Mouse (Mus musculus): ENCODE data around the gene Inpp4b.
"Not testable (repeated sequence)": the region's sequence is repeated elsewhere in the genome, so short reads cannot be mapped to it uniquely, and the experiment has no call there.

The Inpp4b gene

DNA sequence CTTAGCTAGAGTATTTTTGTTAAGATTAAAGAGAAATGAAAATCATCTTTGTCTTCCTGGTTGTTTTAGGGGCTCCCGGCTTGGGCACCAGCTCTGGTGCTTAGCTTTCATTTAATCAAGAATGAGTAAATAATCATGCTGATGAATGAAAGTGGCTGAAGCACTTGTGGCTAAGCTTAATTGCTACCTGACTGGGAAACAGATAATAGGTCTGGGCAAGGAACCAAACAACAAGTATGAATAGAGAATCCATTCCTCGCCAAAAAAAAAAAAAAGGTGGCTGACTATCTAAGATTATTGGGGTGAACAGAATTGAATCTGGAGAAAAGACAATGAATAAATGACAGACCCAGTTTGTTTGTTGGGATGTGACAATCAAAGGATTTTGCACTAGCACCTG lies 663.1 kb downstream of the Inpp4b start:
- DNase-seq, result no peak

DNA sequence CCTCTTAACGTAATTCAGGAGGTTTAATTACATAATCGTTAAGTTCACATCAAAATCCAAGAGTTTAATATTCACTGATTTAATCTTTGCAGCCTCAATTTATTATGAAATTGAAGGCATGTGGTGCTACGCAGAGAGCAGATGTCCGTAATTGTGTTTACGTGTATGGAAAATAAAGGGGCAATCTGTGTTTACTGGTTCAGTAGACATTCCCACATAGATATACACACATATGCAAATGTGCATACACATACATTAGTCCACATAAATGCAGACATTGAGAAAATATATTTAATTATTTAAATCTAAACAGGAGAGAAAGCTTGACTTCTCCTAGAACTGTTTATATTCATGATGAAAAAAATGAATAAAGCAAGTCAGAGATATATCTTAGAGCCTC lies 675.4 kb downstream of the Inpp4b start:
- no peak for DNase-seq

DNA sequence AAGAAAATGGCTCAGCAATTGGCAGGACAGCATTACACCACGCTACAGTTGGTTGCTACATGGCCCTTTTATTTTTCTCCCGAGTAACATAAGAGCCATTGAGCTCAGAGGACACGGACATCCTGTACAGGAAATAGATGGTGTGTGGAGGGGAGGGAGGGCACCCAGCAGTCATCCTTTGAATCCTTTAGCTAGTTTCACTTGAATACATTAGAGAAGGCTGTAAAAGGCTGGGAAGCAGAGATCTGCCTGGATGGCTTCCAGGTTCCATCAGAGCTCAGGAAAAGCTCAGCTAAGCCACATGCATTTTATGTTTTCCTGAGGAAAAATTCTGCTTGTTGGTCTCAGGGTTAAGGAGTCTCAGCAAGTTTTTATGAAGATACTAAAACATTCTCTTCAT lies 685.0 kb downstream of the Inpp4b start:
- peak in 1 of 2 experiments; percentile 1 for DNase-seq

DNA sequence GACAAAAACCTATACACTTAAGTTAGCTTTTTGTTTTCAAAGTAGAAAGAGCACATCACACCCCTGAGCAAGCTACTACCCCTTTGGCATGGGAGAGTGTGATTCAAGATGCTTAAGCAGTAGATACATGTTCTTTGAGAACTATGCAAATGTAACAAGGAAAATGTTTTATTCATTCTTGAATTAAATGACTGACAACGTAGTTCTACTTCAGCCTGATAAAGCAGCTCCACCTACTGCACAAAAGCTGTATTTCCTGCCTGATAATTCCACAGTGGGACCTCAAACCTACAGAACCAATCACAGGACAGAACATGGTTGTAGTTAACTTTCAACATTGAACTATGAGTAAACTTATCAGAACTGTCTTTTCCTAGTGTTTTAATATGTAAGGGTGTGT lies 686.5 kb downstream of the Inpp4b start:
- peak in 1 of 2 experiments; percentile 4 for DNase-seq

DNA sequence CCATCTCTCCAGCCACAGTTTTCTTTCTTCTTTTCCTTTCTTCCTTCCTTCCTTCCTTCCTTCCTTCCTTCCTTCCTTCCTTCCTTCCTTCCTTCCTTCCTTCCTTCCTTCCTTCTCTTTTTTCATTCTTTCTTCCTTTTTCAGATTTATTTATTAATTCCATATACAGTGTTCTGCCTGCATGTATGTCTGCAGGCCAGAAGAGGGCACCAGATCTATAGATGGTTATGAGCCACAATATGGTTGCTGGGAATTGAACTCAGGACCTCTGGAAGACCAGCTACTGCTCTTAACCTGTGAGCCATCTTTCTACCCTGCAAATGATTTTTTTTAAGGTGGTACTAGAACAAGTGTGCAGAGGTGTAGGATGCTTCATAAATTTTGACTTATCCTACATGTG lies 689.7 kb downstream of the Inpp4b start:
- not testable (repeated sequence) for DNase-seq

DNA sequence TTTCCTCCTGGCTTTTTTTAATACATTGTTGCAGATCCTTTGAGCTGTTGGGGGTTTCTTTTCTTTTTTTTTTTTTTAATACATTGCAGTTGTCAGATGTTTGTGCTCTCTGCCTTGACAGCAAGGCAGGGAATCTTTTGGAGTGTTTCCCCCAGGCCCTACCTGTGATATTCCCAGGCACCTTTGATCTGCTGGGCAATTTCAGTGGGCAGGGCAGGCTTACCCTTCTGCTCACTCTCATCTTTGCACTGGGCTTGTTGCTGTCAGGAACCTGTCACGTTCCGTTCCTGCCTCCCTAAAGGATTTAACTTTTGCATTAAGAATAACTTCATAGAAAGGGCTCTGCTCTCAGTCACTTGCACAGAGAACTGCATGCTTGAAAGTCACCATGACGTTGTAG lies 711.7 kb downstream of the Inpp4b start:
- DNase-seq, result no peak

DNA sequence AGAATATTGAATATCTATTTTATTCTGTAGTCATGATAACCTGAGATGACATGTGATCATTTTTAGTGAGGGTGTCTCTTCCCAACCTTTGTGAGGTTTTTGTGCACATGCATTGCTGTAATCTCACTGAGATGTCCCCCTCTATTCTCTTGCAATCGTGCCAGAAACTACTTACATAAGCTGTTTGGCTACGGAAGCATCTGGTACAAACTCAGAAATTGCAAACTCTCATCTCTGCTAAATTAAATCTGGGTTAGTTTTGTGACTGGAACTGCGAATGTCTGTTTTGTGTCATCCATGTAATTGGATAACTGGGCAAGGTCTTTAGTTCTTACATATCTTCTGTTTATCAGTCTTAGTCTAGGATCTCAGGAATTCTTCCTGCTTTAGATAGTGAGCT lies 725.3 kb downstream of the Inpp4b start:
- DNase-seq, result no peak

DNA sequence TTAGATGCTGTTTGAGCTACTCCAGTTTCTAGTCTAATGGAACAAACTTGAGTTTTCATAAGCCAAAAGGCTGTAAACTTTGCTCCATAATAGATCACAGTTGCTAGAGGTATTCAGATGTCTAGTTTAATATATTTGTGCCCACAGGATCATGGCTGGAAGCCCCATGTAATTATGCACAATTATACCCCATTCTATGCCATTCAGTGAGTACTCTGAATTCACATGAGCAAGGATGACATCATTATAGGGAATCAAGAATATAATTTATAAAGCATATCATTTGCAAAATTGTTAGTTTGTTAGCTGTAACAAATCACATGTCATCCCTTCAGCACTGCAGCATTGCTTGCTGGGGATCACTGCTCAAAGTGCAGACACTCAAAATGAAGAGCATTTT lies 736.9 kb downstream of the Inpp4b start:
- DNase-seq, result no peak

DNA sequence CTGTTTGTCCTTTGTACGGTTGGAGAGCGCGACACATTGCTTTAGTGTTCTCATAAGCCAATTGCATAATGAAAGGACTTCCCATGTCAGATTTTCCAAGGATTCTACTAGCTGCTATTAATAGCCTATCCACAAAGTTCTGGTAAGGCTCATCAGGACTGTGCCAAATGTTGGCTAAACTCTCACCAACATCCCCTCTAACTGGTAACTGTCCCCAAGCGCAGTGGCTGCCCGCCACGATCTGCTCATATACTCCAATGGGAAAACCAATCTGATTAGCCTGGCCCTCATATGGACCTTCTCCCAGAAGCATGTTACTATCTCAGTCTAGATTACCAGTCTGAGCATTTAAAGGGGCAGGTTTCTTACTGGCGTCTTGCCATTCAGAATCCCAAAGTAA lies 744.3 kb downstream of the Inpp4b start:
- not testable (repeated sequence) for DNase-seq

DNA sequence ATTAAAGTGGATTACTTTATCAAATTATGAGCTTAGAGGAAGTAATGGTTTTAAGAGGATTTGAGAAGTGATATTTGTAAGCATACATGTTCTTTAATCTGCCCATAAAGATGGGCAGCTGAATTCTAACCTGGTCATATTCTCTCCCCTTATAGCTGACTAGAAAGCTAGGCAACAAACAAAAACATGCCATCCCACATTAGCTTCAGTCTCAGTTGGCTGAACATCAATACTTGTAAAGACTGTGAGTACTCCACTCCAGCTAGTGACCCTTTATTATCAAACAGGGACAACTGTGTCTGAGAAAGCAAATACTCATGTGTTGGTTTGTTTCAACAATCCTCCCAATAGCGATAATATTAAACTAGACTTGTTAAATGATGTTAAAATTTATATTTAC lies 748.5 kb downstream of the Inpp4b start:
- no peak for DNase-seq

DNA sequence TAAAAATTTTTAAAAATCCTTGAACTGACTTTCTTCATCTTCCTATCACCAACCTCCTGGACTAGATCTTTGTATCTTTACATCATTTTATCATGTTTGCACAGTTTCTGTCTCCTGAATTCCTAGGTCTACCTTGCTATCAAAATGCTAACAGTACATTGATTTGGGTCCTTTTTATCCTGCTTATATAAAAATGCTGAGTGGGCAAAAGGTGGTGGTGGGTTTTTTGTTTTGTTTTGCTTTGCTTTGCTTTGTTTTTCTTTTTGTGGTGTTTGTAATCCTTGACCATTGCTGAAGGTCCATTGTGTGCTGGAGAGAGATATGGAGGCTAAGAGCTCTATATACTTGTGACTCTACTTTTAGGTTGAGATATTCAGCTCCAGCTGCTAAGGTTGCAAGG lies 750.9 kb downstream of the Inpp4b start:
- DNase-seq, result no peak

DNA sequence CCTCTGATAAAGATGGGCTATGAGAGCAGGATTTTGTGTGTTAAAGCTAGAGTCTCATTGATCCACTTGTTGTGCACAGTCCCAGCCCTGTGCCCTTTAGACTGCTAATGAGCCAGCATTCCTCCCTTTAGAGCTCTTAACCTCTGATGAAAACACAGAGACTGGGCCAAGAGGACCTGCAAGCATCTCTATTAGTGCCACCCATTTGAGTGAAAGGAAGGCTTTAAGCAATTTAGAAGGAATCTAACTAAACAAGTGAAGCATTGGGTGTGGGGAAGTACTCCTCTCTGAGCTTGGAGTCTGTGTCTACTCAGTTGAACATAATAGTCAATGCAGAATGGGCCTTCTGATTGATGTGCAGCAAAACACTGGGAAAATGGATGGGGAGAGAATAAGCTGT lies 762.2 kb downstream of the Inpp4b start:
- no peak for DNase-seq

DNA sequence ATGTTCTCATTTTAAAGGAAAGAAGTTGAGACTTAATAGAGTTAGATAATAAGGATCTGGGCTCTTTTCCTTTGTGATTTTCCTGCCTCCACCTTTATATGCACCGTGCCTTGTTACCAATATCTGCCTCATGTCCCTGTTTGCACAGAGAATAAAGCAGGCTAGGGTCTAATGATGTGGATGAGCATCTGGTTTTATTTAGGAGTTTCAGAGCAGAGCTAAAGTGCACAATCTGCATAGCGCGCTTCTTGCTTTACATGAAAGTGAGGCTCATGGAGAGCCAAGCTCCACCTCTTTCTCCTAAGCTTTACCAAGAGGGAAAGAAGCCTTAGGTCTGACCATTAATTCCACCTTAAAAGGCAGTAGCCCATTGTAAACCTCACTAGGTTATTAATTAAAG lies 763.8 kb downstream of the Inpp4b start:
- no peak for DNase-seq

DNA sequence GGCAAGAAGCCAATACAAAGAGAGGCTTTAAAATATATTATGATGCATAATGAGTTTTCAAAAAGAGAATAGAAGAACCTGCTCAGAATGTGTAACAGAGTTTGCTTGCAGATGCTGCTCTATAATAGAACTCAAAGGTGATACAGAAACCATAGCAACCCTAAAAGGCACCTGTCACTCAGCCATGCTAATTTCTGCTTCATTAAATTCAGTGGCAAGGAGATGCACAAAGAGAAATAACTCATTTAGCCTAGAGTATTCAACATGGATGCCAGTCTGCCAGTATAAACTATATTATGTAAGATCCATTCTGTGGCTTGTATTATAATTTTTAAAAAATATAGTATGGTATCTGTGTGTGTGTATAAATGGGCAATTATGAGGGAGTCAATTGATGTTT lies 807.9 kb downstream of the Inpp4b start:
- no peak for DNase-seq

DNA sequence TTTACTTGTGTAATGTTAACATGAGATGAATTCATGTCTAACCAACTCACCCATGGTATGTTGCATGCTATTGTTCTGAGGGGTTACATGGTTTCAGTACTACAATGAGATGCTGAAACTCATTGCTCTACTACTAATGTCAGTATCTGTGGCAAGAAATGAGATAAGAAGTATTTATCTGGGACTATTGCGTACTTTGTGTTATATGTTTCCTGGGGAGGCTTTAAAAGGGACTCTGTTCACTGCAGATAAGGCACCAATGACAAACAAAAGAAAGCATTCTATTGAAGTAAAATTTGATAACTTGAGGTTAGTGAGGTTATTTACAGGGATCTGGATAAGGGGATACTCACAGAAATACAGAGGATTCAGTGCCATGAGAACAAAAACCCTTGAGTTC lies 815.6 kb downstream of the Inpp4b start:
- DNase-seq, result no peak
